Mouse (Mus musculus): ENCODE results near the gene Upk3a. TPM values are rescaled to one million over a fixed set of nuclear protein-coding genes. Genes with fewer than 3 reads are reported as not detected.
A peak's percentile ranks its signal among the peaks of the same experiment; 100 is the strongest.
"Not testable (repeated sequence)": the region's sequence is repeated elsewhere in the genome, so short reads cannot be mapped to it uniquely, and the experiment has no call there.

The Upk3a gene
- polyA plus RNA-seq, 1 experiment from 2014 or later: 12.6 TPM

DNA sequence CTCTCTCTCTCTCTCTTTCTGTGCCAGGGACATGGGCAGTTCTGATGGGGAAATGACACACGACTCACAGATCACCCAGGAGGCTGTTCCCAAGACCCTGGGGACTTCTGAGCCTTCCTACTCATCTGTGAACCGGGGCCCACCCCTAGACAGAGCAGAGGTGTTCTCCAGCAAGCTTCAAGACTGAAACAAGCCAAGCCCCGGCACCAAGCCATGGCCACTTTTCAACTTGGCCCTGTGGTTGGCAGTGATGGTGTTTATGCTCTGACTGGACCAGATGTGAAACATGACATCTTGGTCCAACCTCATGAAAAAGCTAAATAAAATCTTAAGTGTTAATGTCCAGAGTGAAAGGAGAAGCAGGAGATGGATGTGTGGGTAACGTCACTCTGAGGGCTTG lies 5.3 kb downstream of the Upk3a start:
- H3K9me3 ChIP-seq (ENCODE audit: control insufficient read depth, low read length): no peaks in the 10 kb centered on the region
- H3K4me2 ChIP-seq (replicated peaks; ENCODE audit: low read depth, low read length): no peak overlapping the region
- H3K36me3 ChIP-seq (ENCODE audit: control insufficient read depth, insufficient read depth, low read length): no peaks in the 10 kb centered on the region
- no peak for ATAC-seq (ENCODE audit: low FRiP score, low TSS enrichment)
- H3K9ac ChIP-seq (ENCODE audit: low read depth, low read length): no peak overlapping the region
- H3K27me3 ChIP-seq (ENCODE audit: control insufficient read depth, insufficient read depth, low read length): peaks cover 2% of the 10 kb centered on the region
- no peaks in the 10 kb centered on the region for H3K4me1 ChIP-seq (ENCODE audit: control insufficient read depth, insufficient read depth, low read length)
- WGBS: 65% methylated on average over 4 of the region's 4 CpGs
- no peak overlapping the region for H3K4me3 ChIP-seq (ENCODE audit: low read length)
- no peak overlapping the region for H3K27ac ChIP-seq (ENCODE audit: low read depth, low read length)

DNA sequence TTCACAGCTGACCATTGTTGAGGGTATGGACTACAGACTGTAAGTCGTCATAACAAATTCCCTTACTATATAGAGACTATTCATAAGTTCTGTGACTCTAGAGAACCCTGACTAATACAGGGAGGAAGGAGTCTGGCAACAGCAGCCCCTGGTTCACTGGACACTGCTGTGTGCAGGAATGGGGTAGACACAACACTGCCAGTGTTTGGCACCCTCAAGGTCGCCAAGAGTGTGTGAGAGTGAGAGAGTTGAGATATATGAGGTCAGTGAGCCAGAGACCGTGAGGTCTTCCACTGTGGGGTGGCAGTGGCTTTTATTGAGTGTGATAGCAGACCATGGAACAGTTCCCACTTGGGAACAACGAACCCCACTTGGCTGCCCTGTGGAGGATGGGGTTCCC lies 9.3 kb downstream of the Upk3a start:
- 84% methylated on average over 4 of the region's 4 CpGs for WGBS
- Histone ChIP-seq H3K27me3 (ENCODE audit: control insufficient read depth, insufficient read depth, low read length) (no peaks in the 10 kb centered on the region), H3K27ac (ENCODE audit: low read depth, low read length) (no peak overlapping the region), H3K9ac (ENCODE audit: low read depth, low read length) (no peak overlapping the region), H3K4me1 (ENCODE audit: control insufficient read depth, insufficient read depth, low read length) (no peaks in the 10 kb centered on the region), H3K9me3 (ENCODE audit: control insufficient read depth, low read length) (no peaks in the 10 kb centered on the region), H3K36me3 (ENCODE audit: control insufficient read depth, insufficient read depth, low read length) (no peaks in the 10 kb centered on the region), H3K4me2 (replicated peaks; ENCODE audit: low read depth, low read length) (no peak overlapping the region), H3K4me3 (ENCODE audit: low read length) (no peak overlapping the region)
- ATAC-seq (ENCODE audit: low FRiP score, low TSS enrichment): no peak

DNA sequence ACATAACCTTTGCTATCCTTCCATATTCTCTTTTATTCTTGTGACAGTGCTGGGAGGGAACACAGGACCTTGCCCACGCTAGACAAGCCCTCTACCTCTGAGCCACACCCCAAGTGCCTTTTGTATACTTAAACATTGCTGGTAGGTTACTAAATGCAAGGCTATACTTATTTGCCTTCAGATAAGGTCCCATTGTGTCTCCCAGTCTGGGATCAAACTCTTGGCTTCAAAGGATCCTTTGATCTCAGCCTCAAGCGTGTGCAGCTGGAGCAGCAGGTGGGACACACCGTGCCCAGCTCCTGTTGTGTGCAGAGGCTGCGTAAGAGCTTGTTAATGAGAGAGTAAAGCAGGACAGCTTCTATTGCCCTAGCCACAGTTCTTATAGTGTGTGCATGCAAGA lies 10.8 kb downstream of the Upk3a start:
- WGBS: 36% methylated on average over 4 of the region's 4 CpGs
- Histone ChIP-seq H3K4me2 (replicated peaks; ENCODE audit: low read depth, low read length) (no peak overlapping the region), H3K27ac (ENCODE audit: low read depth, low read length) (no peak overlapping the region), H3K4me1 (ENCODE audit: control insufficient read depth, insufficient read depth, low read length) (no peaks in the 10 kb centered on the region), H3K27me3 (ENCODE audit: control insufficient read depth, insufficient read depth, low read length) (no peaks in the 10 kb centered on the region), H3K9ac (ENCODE audit: low read depth, low read length) (no peak overlapping the region), H3K4me3 (ENCODE audit: low read length) (no peak overlapping the region), H3K36me3 (ENCODE audit: control insufficient read depth, insufficient read depth, low read length) (no peaks in the 10 kb centered on the region), H3K9me3 (ENCODE audit: control insufficient read depth, low read length) (no peaks in the 10 kb centered on the region)
- ATAC-seq (ENCODE audit: low FRiP score, low TSS enrichment): no peak

DNA sequence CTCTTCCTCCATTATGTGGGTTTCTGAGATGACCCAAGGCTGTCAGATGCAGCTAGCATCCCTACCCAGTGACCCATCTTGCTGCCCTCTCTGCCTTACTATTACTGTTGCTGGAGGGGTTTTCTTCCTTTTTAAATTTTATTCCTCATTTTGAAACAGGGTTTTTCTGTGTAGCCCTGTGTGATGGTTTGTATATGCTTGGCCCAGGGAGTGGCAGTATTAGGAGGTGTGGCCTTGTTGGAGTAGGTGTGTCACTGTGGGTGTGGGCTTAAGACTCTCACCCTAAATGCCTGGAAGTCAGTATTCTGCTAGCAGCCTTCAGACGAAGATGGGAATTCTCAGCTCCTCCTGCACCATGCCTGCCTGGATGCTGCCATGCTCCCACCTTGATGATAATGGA lies 11.7 kb downstream of the Upk3a start, which contains the start of gene Fam118a:
TSS of gene Fam118a (plus strand) at position 301 of the 400 bp plus-strand sequence.
- not testable (repeated sequence) for H3K36me3 ChIP-seq (ENCODE audit: control insufficient read depth, insufficient read depth, low read length)
- 52% methylated on average over 1 of the region's 1 CpGs for WGBS

DNA sequence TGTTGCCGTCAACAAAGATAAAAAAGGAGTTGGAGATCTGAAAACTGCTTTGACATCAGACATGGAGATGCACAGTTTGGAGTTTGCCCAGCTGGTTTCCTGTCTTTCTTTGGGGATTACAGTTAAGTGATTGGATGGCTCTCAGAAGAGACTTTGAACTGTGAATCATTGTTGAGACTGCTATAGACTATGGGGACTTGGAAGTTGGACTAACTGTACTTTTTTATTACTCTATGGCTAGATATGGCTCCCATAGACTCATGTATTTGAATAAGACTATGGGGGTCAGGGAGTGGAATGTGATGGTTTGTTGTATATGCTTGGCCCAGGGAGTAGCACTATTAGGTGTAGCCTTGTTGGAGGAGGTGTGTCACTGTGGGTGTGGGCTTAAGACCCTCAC lies 13.7 kb downstream of the Upk3a start:
- 76% methylated on average over 1 of the region's 1 CpGs for WGBS
- not testable (repeated sequence) for H3K4me3 ChIP-seq (ENCODE audit: low read length); H3K4me1 ChIP-seq (ENCODE audit: control insufficient read depth, insufficient read depth, low read length); H3K4me2 ChIP-seq (replicated peaks; ENCODE audit: low read depth, low read length); H3K9me3 ChIP-seq (ENCODE audit: control insufficient read depth, low read length); H3K27ac ChIP-seq (ENCODE audit: low read depth, low read length); H3K36me3 ChIP-seq (ENCODE audit: control insufficient read depth, insufficient read depth, low read length); H3K9ac ChIP-seq (ENCODE audit: low read depth, low read length); ATAC-seq (ENCODE audit: low FRiP score, low TSS enrichment); H3K27me3 ChIP-seq (ENCODE audit: control insufficient read depth, insufficient read depth, low read length)

More for the DNA sequence above, 11.7 kb downstream of the Upk3a start, which contains the start of gene Fam118a:
- not testable (repeated sequence) for H3K4me1 ChIP-seq (ENCODE audit: control insufficient read depth, insufficient read depth, low read length); H3K9me3 ChIP-seq (ENCODE audit: control insufficient read depth, low read length); H3K9ac ChIP-seq (ENCODE audit: low read depth, low read length); H3K27ac ChIP-seq (ENCODE audit: low read depth, low read length); H3K4me3 ChIP-seq (ENCODE audit: low read length); H3K27me3 ChIP-seq (ENCODE audit: control insufficient read depth, insufficient read depth, low read length); ATAC-seq (ENCODE audit: low FRiP score, low TSS enrichment); H3K4me2 ChIP-seq (replicated peaks; ENCODE audit: low read depth, low read length)

DNA sequence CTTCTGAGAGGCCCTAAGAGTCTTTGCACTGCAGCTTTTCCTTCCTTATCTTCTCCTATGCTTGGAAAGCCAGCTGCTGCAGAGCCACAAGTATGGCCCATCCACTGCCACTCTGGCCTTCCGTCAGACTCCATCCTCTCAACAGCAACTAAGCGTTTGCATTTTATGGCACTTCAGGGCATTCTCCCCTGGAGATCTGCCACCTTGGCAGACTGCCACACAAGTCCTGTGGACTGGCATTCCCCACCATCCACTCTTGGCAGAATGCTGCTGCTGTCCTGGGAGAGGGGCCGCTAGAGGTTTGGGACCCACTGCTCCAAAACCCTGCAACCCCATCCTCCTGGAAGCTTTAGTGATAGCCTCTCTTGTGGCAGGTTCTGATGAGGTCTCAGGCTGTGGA lies 14.9 kb downstream of the Upk3a start:
- Histone ChIP-seq H3K9ac (ENCODE audit: low read depth, low read length) (no peak overlapping the region), H3K9me3 (ENCODE audit: control insufficient read depth, low read length) (no peaks in the 10 kb centered on the region), H3K27me3 (ENCODE audit: control insufficient read depth, insufficient read depth, low read length) (no peaks in the 10 kb centered on the region; the same call in 1 of the 2 replicates), H3K27ac (ENCODE audit: low read depth, low read length) (no peak overlapping the region), H3K4me2 (replicated peaks; ENCODE audit: low read depth, low read length) (no peak overlapping the region), H3K36me3 (ENCODE audit: control insufficient read depth, insufficient read depth, low read length) (no peaks in the 10 kb centered on the region), H3K4me3 (ENCODE audit: low read length) (no peak overlapping the region), H3K4me1 (ENCODE audit: control insufficient read depth, insufficient read depth, low read length) (no peaks in the 10 kb centered on the region)
- ATAC-seq (ENCODE audit: low FRiP score, low TSS enrichment): no peak
- 78% methylated on average over 3 of the region's 3 CpGs for WGBS

DNA sequence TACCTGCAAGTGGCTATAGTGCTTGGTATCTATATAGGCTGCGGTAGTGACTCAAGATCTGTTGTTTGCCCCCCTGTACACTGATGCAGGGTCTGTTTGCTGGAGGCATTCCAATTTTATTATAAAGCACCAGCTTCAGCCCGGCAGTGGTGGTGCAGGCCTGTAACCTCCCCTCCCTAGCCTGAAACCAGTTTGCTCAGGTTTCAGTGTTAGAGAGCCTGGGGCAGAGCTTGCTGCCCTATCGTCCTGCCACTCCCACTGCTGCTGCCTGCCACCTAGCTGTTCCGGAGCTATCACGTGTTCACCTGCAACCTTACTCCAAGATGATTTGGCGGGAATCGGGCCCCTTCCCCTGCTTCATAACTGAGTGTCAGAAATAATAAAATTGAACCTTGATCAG lies 17.0 kb downstream of the Upk3a start:
- ATAC-seq (ENCODE audit: low FRiP score, low TSS enrichment); H3K4me1 ChIP-seq (ENCODE audit: control insufficient read depth, insufficient read depth, low read length); H3K36me3 ChIP-seq (ENCODE audit: control insufficient read depth, insufficient read depth, low read length); H3K4me3 ChIP-seq (ENCODE audit: low read length); H3K9me3 ChIP-seq (ENCODE audit: control insufficient read depth, low read length); H3K27ac ChIP-seq (ENCODE audit: low read depth, low read length); H3K9ac ChIP-seq (ENCODE audit: low read depth, low read length); H3K27me3 ChIP-seq (ENCODE audit: control insufficient read depth, insufficient read depth, low read length); H3K4me2 ChIP-seq (replicated peaks; ENCODE audit: low read depth, low read length): not testable (repeated sequence)
- 34% methylated on average over 7 of the region's 7 CpGs for WGBS

DNA sequence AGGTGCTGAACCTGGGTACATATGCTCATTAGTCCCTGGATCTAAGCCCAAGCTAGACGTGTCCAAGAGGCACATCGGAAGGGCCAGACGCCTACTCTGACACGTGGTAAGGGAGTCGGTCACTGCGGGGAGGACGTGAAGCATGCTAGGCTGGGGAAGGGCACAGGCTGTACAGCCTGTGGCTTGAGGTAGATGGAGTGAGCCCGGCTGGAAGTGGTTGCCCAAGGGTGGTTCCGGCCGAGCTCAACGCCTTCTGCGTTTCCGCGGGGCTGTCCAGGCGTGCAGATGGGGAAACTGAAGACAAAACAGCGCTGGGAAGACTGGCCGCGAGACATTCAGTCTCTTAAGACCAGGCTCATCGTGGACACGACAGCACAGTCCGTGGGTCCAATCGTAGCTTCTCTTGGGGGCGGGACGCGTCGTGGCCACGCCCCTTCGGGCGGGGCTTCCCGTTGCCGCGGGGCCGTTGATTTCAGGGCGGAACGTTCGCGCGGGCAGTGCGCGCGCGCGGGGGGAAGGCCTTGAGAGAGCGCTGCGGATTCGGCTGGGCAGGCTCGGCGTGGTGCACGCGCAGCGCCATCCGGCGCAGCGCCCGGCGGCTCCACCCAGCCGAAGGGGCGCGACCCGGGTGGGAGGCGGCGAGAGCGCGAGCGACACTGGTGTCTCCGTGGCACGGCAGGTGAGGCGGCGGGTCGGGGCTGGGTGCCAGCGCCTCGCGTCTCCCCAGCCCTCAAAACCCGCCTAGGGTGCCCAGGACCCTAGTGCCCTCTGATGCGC lies 19.8 kb downstream of the Upk3a start:
- Histone ChIP-seq H3K4me3 (ENCODE audit: low read length) (peak overlapping the region; percentile 71), H3K4me2 (replicated peaks; ENCODE audit: low read depth, low read length) (peak overlapping the region; percentile 82), H3K9me3 (ENCODE audit: control insufficient read depth, low read length) (no peaks in the 10 kb centered on the region), H3K27me3 (ENCODE audit: control insufficient read depth, insufficient read depth, low read length) (no peaks in the 10 kb centered on the region; the same call in 1 of the 2 replicates), H3K4me1 (ENCODE audit: control insufficient read depth, insufficient read depth, low read length) (peaks cover 6% of the 10 kb centered on the region; the same call in 1 of the 2 replicates), H3K27ac (ENCODE audit: low read depth, low read length) (0 out of 2 replicates have a peak overlapping the region, but pooled peaks have one; percentile 3), H3K9ac (ENCODE audit: low read depth, low read length) (peak overlapping the region; percentile 81), H3K36me3 (ENCODE audit: control insufficient read depth, insufficient read depth, low read length) (no peaks in the 10 kb centered on the region)
- under 1% methylated on average over 70 of the region's 75 CpGs for WGBS
- ATAC-seq (ENCODE audit: low FRiP score, low TSS enrichment): peak; percentile 97

DNA sequence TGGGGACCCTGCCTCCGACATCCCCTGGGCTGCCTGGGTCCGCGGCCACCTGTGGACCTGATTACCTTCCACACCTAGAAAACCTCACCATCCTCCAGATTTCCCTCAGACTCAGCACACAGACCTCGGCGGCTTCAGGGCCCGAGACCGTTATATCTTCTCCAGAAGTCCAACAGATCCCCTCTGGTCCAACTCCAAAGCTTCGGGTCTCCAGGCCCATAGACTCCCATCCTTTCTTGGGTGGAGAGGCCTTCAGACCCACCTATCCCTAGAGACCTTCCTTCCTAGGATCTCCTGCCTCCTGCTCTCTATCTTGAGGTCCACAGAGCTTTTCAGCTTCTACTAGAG lies 20.4 kb downstream of the Upk3a start:
- Histone ChIP-seq H3K4me1 (ENCODE audit: control insufficient read depth, insufficient read depth, low read length) (peaks cover 6% of the 10 kb centered on the region; the same call in 1 of the 2 replicates), H3K4me2 (replicated peaks; ENCODE audit: low read depth, low read length) (peak overlapping the region; percentile 82), H3K4me3 (ENCODE audit: low read length) (peak overlapping the region; percentile 71), H3K36me3 (ENCODE audit: control insufficient read depth, insufficient read depth, low read length) (no peaks in the 10 kb centered on the region), H3K27me3 (ENCODE audit: control insufficient read depth, insufficient read depth, low read length) (no peaks in the 10 kb centered on the region; the same call in 1 of the 2 replicates), H3K9ac (ENCODE audit: low read depth, low read length) (peak overlapping the region; percentile 81), H3K27ac (ENCODE audit: low read depth, low read length) (no peak overlapping the region), H3K9me3 (ENCODE audit: control insufficient read depth, low read length) (no peaks in the 10 kb centered on the region)
- 5% methylated on average over 8 of the region's 8 CpGs for WGBS
- ATAC-seq (ENCODE audit: low FRiP score, low TSS enrichment): no peak
